Mouse (Mus musculus): ENCODE measurements around the gene Dram1. TPM values are rescaled to one million over a fixed set of nuclear protein-coding genes. Genes with fewer than 3 reads are reported as not detected.

The Dram1 gene
- total RNA-seq, 1 experiment from 2014 or later: 6.0 TPM

- DNase-seq: no peak
Measured at GRCm38 (mm10) chr10:88287261-88287660, 91.6 kb downstream of the Dram1 start.

GRCm38 (mm10) chr10:88284343-88284990 lies 94.4 kb downstream of the Dram1 start:
- DNase-seq: no peak

GRCm38 (mm10) chr10:88281699-88282098 lies 97.2 kb downstream of the Dram1 start:
- no peak for DNase-seq

GRCm38 (mm10) chr10:88274045-88274444 lies 104.8 kb downstream of the Dram1 start:
- DNase-seq: no peak

Other genes with a start within 250 kb of the Dram1 start
- 4.2 and 5.2 TPM in 2 replicates for gene Parpbp, start 232.1 kb downstream of the Dram1 start, total RNA-seq (2021)
- gene Nup37, start 232.1 kb downstream of the Dram1 start, total RNA-seq (2021): 13.3 and 15.2 TPM in 2 replicates
- 47.8 and 48.4 TPM in 2 replicates for gene Washc3, start 178.0 kb downstream of the Dram1 start, total RNA-seq (2021)
- 25.0 and 26.1 TPM in 2 replicates for gene Gnptab, start 52 bp upstream of the Dram1 start, total RNA-seq (2021)
- 0.85 and 1.8 TPM in 2 replicates for gene Sycp3, start 80.5 kb upstream of the Dram1 start, total RNA-seq (2021)
- gene Chpt1, start 125.0 kb upstream of the Dram1 start, total RNA-seq (2021): 272 and 287 TPM in 2 replicates
- 0.68 and 0.96 TPM in 2 replicates for gene Mybpc1, start 226.1 kb upstream of the Dram1 start, total RNA-seq (2021)

All from adrenal gland, postnatal 14 days (tissue).